Mouse (Mus musculus) brain, embryonic 14.5 days (tissue): ENCODE data around the gene Iqsec1.

Source experiments
- CTCF ChIP-seq: fragments of 200-500 bp; IDR thresholded peaks from 2 replicates; pipeline ENCODE4 v1.5.1; 2012; ENCODE audit warnings: inconsistent platforms, mild to moderate bottlenecking, moderate library complexity, borderline replicate concordance; ENCODE audit not compliant: insufficient read depth, insufficient read length; ENCODE audit errors: extremely low read depth
- POLR2A ChIP-seq: fragments of 200-500 bp; IDR thresholded peaks from 2 replicates; pipeline ENCODE4 v1.6.1; 2012; ENCODE audit warnings: mild to moderate bottlenecking, inconsistent platforms, borderline replicate concordance; ENCODE audit not compliant: poor library complexity, insufficient read depth, insufficient read length, severe bottlenecking; ENCODE audit errors: extremely low read depth

DNA sequence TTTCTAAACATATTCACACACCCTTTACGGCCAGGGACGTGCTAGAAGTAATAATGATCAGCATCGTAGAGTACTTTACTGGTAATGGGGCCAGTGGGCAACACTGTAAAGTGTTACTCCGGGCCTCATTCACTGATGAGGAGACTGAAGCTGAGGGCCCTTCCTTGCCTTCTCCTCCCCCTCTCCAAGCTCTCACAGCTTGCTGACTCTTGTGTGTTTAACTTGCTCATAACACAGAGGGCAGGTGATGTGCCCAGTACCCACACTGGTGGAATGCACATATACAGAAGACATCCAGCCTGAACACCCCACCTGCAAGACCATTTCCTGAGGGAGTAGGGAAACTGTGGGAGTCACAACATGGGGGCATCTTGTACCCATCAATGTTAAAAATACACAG lies 271.6 kb downstream of the Iqsec1 start:
- TF ChIP-seq CTCF = no peak
- no peak for TF ChIP-seq POLR2A
